Mouse (Mus musculus) heart, adult 11 months (tissue): Measurements from ENCODE around the gene Gm11096.

Source experiments
- DNase-seq: peaks from one replicate; pipeline ENCODE4 v3.0.0; 2022

Gene Gm11096

DNA sequence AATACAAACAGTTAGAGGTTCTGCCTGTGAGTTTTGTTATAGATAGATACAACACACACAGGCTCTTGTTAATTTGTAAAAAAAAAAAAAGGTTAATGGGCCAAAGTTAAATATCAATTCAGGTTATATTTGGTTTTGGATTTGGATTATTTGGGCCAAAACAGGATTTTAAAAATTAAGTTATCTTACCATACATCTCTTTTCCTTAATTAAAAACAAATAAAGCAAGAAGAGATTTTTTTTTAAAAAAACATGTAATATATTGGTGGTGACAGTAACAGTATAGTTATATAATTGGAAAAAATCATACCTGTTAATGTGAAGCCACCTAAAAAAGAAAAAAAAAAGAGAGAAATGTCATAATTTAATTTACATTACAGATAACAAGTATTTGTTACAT lies at the start of gene Gm11096:
TSS of gene Gm11096 (plus strand) at position 301 of the 400 bp plus-strand sequence.
- DNase-seq = no peak

DNA sequence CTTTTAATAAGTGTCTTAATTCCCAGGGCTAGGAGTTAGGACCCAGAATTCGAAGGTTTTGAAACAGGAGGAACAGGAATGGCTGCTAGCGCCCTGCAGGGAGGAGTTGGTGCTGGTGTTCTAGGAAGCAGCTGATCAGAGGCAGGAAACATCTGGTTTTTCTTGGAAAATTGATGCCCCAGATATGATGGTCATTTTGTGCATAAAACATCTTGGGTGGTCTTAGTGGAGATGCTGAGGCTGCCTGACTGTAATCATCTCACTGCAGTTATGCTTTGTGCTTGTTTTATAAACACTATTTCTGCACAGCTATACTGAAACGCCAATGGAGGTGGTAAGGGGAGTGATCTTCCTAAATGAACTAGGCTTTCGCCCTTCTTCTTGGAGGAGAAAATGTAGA lies 48.5 kb upstream of the Gm11096 start:
- DNase-seq = peak; percentile 43

DNA sequence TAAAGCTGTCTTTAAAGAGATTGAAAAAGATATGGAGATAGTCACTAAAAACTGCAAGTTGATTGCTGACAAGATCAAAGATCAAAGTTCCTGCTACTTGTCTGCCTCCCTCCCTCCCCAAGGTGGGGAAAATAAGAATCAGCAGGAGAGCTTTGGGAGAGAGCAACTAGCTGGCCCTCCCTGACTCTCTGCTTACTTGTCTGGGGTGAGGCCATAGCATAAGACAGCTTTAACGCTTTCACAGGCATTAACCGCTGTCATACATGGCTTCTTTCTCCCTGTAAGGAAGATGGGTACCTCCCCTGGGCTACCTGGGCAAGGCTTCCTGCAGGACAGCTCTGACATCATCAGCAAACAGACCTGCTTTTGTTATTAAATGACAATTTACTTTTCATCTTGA lies 47.4 kb upstream of the Gm11096 start:
- peak; percentile 68 for DNase-seq

DNA sequence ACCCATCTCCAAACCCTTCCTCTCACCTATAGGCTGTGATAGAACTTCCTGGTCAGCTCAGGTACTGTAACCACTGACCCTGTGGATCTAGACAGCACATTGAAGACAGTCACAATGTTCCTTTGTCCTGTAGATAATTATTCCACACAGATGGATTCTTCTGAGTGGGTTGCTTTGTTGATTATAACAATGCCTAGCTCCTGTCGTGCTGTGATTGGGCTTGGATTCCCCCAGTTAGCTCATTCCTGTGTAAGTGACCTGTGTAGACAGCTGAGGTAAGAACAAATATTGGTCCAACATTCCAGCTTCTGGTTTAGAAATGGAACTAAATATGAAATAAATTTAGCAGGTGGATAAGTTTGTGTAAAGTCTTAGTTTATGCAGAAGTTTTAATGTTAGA lies 44.1 kb upstream of the Gm11096 start:
- peak; percentile 44 for DNase-seq

DNA sequence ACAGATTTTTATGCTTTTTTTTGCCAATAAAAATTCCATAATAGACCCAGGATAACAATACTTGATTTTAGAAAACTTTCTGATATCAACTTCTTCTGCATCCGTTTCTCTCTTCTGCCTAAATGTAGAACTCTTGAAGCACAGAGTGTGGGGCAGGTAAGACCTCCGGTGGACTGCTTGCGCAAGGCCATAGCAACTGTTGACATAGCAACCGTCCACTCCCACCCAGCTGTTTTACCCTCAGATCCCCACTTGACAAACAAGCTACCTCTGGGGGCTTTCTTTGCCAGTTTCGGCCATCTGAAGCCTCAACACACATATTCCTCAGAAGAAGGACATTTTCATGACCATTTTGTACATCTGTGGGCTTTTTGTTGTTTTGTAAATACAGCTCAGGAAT lies 41.2 kb upstream of the Gm11096 start:
- DNase-seq = peak; percentile 66

DNA sequence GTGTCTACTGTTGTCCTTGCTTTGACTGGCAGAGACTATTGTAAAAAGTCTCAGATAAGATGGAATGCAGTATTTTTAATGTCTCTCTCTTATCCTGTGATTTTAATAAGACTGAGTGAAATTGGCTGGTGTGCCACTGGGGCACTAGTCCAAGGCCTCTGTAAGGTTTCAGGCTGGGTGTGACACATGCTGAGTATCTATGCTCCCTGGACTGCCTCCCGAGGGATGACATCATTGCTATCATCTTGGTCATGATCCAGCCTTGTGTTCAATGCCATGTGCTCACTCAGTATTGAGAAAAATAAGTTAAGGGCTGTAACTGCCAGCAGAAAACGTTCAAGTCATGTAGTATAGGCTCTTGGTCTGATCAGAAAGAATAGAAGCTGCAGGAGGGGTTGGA lies 38.9 kb upstream of the Gm11096 start:
- DNase-seq = peak; percentile 98

DNA sequence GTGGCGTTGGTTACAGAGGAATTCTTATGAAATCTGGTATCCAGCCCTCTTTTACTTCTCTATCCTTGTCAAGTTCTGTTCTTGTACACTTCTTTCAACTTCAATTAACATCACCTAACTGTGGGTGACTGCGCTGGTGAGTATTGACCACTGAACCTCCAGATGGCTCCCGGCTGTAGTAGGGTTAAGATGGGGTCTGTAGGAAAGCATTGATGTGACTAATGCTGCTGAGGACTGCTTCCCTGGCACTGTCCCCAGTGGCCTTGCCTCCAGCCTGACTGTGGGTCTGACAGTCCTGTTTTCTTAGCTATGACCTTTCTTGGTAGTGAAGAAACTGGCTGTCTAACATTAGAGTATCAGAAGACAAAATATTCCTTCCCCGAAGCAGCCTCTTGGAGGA lies 38.4 kb upstream of the Gm11096 start:
- DNase-seq = peak; percentile 95

DNA sequence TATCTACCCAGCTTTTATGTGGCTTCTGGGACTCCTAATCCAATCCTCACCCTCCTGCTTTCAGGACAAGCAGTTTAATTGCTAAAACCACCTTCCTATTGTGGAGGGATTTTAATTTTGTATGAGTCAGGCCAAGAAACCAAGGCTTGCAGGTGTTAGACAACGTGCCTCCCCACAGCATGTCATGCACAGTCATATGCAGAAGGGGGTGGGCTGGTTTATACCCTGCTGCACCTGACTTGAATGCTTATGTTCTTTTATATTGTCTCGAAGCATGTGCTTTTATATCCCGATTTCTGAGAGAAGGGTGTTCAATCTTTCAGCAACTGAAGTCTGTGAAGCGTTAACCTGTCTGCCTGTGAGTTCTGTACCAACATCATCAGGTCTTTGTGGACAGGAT lies 37.3 kb upstream of the Gm11096 start:
- no peak for DNase-seq

DNA sequence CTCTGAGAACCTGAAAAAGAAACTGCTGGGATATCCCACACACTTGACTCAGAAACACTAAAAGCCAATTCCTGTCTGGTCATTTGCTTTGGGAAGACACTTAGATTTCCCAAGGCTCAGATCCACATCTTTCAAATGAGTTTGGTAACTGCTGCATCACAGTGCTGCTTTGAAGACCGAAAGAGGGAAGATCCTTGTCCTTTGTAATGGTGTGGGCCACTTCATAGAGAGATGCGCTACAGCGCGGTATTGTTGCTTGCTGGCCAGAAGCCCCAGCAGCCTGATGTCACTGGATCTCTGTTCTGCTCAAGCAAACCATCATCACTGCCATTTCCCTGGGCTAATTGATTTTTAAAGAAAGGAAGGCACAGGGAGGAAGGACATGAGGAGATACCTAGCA lies 28.8 kb upstream of the Gm11096 start:
- peak; percentile 87 for DNase-seq

DNA sequence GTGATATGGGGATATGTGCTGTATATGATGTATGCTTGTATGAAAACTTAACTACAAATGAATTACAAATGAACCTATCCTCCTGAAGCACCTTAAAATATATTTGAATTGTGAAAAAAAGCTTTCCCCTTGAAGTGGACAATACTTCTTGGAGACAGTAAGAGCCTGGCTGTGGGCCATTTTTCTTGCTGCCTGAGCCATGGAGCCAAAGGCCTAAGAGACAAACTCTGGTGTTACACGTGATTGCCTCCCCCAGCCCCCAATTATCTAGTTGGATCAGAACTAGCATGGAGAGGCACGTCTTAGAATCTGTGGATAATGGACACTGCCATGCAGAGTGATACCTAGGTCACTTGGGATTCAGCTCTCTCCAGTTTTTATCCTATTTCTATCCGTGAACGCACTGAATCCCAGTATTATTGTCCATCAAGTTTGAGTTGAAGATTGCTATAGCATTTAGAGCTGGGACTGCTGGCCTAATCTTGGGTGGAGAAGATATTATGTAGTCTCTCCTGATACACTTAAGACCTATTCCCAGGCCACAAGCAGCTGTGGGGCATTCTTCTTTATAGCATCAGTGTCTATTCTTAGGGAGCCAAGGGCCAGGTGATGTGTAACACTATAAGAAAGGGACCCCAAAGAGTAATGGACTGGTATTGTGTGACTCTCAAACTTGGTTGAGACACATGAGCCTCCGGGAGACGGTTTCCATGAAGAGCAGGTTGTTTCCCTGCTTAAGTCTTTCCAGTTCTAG lies 25.0 kb upstream of the Gm11096 start:
- DNase-seq = peak; percentile 57

DNA sequence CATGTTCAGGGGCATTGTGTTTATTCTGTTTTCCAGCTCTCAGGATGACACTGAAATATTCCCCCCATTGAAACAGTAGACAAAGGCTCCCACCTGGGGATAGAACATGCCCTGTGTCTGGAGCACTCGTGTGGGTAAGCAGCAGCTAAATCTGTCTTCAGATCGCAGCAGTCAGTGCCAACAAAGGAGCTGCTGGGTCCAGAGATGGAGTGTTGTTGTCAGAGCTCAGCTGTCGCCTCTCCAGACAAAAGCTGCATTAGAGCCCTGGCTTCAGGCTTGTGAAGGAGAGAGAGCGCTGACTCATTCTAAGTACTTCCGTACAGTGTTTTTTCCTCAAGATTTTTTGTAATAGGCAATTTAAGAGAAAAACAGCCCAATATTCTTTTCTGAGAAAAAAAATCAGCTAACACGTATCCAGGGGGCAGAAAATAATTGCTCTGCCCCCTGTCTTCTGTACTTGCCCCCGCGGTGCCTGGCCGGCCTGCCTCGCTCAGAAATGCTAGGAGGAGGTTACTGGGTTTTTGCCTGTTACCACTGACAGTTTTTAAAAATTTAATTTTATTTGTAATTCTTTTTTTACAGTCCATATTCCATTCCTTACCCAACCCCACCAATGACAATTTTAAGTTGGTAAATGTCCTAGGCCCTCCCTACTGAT lies 21.6 kb upstream of the Gm11096 start:
- peak; percentile 92 for DNase-seq

DNA sequence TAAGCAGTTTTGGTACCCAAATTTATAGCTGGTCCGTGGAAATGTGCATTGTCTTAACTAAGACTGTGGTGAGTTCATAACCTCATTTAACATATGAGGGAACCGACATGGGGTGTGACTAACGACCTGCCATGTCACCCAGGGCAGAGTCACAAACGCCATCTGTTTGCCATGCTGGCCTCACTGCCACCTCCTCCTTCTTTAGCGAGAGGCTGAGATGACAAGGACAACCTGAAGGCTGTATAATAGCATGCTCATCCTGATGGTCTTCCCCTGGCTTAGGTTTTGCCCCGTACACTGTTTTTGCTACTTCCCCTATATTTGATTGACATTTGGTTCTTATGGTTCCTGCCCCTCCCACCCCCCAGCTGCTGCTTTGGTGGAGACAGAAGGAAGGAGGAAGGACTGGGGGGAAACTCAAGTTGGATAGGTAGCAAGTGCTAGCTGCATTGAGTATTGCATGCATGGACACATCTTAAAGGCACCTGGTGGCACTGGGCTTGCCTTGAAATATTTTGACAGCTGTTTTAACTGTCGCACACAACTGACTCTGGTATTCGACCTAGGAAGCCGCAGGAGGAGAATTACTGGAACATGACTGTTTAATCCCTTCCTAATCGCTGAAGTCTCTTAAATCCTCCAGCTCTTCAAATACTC lies 17.2 kb upstream of the Gm11096 start:
- DNase-seq = peak; percentile 63

DNA sequence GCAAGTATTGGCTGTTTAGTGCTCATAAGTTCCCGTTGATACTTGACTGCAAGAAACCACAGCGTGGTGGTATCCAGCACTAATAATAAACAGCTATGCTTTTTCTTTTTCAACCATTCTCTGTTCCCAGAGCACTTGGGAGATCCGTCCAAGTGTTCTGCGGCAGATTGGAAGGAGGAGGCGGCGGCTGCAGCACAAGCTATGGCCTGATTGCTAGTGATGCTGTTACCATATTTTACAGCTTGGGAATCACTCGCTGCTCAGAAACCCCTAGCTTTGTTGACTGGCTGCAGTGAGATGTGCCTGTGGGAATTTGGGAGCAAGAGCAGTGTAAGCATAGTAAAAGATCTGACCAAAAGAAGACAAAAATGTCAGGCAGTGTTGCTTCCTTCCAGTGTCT lies 14.3 kb upstream of the Gm11096 start:
- peak; percentile 62 for DNase-seq

DNA sequence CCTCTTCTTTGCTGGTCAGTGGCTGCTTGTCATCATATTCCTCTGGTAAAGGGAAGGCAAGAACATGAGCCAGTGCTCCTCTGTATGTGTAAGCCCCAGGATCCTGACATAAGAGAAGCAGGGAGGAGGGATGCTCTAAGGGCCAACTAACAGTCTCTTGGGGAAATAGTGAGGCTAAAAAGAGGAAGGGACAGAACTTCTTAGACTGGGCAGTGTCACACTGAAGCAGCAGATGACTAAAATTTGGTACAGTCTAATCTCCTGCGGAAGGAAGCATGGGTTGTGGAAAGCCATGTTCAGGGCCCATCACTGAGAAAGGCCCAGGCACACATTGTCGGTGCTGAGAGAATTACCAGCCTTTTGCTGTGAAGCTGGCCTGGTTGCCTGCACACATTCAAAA lies 8.8 kb upstream of the Gm11096 start:
- DNase-seq = peak; percentile 88

DNA sequence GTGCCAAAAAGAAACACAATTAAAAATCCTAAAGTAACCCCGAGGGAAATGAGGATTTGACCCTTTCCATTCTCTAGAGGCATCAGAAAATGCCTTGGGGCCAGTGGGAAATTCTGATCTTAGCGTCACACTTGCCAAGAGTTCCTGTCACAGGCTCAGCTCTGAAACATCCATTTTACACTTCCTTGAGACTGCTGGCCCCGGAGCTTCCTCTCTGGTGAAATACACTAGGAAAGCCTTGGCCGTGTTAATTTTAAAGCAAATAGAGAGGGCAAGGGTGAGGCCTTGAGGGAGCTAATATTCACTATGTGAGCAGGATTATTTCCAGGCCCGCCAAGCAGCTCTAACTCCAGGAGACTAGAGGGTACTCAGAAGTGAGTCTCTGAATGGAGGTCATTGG lies 8.4 kb upstream of the Gm11096 start:
- DNase-seq = peak; percentile 97

DNA sequence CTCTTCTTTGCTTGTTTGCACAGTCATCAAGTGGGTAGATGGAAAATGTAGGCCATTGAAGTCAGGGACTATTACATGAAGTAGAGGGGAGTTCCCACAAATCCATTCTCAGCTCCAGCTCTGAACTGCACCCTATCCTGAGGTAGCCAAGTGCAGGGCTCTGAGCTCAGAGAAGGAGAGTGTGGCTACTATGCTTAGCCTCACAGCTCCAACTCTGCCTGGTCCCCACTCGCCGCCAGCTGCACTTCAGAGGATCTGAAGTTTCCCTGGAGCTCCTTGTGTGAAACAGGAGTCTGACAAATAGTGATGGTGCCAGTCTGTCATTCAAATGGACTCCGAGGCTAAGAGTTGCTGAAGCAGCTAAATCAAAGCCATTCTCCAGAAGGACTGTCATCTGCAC lies 13.7 kb downstream of the Gm11096 start:
- DNase-seq = no peak

DNA sequence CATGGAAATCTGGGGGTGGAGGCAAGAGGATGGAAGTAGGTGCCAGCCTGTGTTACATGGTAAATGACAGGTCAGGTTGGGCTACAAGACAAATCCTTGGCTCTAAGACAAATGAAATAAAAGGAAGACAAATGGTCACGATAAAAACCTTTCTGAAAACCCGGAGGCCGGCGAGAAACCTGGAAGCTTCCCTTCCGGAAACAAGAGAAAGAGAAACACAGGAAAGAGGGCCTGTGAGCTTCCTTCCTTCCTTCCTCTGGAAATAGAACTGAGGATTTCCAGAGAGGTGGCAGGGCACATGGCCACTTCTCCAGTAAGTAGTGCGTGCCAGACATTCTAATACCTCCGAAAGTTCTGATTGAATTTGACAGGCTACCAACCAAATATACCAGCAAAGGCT lies 14.4 kb downstream of the Gm11096 start:
- DNase-seq = peak; percentile 75

DNA sequence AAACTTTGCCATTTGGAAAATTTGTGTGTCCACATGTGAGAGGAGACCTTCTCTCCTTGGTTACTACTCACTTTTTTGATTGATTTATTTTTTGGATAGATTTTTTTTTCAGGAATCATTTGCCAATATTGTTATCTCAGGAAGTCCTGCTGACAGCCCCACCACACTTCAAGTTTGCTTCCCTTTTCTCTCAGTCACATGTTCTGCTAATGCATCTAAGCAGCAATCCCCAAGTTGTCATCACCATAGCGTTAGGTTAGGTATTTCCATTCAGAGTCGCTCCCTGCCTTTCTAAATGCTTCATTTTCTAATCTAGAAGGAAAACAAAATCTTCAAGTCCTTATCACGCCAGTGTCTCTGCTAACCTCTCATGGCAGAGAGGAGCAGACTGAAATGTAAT lies 17.8 kb downstream of the Gm11096 start:
- no peak for DNase-seq

DNA sequence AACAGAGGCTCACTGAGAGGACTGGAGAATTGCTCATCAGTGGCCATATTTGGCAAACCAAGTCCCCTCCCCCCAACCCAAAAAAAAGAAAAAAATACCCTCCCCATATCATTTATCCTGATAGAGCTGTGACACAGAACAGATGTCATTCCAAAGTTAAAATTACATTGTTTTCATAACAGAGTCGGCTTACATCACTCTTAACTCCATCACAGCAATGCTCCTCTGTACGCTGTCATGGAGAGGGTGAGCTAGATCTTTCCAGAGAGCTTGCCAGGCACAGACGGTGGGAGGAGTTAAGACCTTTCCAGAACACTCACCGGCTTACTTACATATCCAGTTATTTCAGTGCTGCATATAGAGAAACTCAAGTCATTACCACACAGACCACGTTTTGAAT lies 27.4 kb downstream of the Gm11096 start:
- DNase-seq = peak; percentile 95

DNA sequence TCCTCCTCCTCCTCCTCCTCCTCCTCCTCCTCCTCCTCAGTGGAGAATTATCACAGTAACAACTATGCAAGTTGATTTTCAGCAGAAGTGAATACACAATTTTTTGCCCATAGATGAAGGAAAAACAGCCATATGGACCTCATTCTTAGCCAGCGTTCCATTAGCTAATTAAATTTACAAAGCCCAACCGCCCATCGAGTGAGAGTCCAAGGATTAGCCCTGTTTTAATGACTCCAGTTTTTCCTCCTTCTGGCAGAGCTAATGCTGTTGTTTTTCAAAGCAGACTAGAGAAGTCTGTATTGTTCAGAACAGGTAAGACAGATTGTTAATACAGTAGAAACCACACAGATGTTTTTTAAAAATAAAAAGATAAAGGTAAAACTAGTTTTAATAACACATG lies 31.8 kb downstream of the Gm11096 start:
- no peak for DNase-seq

DNA sequence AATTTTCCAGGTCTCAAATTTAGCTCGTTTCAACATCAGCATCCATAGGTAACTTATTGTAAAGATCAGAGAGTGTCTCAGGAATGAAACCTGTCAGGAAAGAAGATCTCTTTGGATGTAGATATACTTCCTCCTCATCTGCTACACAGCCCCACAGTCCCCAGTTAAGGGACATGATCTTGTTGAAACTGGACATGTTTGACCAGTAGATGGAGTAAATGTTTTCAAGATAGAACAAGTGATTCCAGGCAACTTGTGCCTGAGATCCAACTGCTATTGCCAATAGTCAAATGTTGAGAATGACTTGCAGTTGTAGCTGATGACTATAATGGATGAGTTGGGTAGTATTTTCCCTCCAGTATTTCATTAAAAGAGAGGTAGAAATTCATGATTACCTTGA lies 35.9 kb downstream of the Gm11096 start:
- no peak for DNase-seq

DNA sequence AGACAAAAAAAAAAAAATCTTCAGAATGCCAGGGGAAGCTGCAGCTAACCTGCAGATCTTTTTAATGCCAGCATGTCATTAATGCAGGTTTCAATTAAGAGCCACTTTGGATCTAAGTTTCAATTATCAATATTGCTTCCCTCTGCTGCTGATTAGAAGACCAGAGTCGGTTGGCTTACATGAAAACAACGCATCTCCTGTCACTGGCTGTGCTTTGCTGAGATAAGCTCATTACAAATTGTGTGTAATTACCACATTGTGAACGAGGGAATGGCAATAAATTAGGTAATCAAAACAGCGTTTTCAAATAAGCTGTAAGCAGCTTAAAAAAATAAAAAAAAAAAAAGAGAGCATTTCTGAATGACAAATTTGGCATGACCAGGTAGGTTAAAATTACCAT lies 38.2 kb downstream of the Gm11096 start:
- no peak for DNase-seq

DNA sequence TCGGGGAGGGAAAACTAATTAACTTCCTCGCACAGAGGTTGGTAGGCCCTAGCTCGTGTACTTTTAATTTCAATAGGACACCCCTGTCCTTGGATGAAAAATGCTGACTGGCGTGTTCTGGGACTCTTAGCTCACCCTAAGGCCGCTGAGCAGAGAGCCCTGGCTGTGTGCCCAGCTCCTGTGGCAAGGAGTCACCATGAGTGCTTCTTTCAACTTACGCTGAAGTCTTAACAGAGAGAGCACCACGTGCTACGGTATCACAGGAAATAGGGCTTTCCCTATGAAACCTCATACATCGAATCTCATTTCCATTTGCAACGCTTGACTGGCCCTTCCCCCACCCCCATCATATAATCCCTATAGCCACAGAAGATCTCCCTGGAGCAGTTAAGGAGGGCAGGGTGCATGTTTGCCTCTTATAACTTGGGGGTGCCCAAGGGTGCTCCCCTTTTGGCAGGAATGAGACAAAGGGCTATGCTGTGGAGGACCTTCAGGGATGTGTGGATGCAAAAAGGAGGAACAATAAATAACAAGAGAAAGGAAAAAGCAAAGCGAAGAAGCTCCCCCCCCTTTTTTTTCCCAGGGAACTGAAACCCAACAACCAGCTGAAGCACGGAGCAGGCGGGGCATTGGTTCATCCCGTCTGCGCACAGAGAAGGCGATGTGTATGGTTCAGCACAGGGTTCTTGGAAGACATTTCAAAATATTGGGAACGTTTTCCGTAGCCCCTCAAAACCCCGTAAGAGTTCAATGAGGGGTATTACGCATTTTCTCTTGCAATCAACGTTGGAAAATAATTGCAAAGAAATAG lies 39.0 kb downstream of the Gm11096 start:
- peak; percentile 98 for DNase-seq
